Mouse (Mus musculus): ENCODE measurements around the gene Arnt.

The Arnt gene

GRCm38 (mm10) chr3:95456367-95456766 is 22.2 kb downstream of the Arnt start:
- no peak for DNase-seq (ENCODE audit: low read depth, low spot score)

DNA sequence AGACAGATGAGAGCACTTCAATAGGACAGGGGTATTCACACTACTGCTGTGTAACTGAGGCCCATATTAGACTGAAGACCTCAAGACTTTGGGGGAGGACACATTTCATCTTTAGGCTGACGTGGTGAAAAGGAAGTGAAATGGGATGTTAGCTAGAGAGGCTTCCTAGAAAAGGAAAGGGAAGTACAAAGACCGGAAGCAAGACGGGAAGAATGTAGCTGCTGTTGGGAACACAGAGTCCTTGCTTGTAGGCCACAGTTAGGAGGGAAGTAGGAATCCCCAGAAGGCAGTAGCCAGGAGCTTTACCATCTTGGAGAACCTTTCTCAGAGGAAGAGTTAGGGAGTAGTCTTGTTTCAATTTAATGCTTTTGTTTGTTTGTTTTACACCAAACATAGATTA is 23.6 kb downstream of the Arnt start:
- no peak for DNase-seq (ENCODE audit: low read depth, low spot score)

DNA sequence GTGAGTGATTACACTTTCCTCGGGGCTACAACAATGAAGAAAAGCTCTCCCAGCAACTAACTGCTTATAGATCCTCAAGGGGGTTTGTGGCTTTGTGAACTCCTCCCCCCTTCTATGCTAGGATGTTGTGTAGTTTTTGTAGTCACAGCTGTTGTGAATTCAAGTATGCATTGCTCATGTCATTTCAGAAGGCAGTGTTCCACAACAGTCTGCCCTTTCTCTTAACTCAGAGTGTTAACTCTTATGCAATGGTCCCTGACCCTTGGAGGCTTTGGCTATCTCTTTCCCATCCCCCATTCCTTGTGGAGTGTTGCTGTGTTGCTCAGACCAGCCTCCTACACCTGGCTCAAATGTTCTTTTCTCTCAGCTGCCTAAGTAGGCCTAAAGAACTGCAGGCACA is 25.2 kb downstream of the Arnt start:
- no peak for DNase-seq (ENCODE audit: low read depth, low spot score)

DNA sequence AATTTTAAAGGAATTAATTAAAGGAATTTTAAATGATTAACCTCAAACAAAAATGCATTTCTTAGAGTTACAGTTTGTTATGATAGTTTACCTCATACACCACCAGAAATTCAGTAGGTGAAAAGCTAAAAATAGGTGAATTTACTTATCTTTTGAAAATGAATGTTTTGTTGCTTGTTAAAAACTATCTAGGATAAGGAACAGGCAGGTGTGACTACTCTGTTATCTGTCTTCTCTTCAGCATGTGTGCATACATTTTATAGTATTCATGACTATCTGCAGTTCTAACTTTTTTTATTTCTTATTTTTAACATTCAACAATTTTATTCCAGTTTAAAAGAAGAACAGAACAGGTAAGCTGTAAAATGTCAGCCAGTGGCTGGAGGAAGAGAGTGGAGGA is 29.7 kb downstream of the Arnt start:
- DNase-seq (ENCODE audit: low read depth, low spot score), result no peak

DNA sequence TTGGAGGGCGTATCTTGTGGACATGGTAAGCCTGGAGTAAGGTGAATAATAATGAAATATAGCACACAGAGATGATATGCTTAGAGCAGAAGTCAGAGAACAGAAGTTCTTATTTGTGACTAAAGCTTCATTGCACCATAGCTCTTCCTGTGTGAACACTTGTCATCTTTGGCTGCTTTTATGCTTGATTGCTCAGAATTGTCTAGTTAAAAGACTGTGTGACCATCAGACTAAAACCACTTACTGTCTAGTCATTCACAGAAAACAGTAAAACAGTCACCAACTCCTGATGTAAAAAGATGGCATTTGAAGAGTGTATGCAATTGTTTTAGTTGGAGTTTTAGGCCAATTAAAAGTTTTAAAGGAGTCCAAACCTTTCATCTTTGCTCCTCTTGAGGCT is 44.8 kb downstream of the Arnt start:
- DNase-seq (ENCODE audit: low read depth, low spot score), result no peak

DNA sequence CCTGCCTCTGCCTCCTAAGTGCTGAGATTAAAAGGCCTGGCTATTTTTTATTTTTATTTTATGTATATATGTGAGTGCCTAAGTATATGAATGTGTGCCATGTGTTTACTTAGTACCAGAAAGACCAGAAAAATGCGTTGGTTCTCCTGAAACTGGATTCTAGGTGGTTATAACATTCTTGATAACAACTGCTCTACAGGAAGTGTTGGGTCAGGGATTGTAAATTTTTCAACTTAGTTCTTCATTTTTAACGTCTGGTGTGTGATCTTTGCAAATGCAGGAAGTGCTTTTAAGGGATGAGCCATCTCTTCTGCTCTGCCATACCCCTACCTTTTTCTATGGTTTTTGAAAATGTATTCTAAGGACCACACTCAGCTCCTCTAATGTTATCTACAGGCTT is 52.2 kb downstream of the Arnt start:
- DNase-seq (ENCODE audit: low read depth, low spot score), result no peak

DNA sequence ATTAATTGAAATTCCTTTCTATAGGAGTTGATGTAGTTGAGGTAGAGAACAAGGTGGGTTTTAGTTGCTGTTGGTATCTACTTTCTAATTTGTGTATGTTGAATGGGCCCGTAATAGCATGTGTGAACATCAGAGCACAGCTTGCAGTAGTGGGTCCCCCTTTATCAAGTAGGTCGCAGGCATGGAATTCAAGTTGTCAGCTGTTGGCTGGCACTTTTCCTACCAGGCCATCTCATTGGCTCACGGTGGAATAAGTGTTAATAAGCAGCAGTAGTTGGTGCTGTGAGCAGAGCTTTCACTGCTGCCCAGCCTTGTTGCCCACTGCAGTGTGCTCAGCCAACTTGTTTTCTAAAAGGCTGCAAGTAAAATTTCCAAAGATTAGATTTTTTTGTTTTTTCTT is 54.5 kb downstream of the Arnt start:
- no peak for DNase-seq (ENCODE audit: low read depth, low spot score)

GRCm38 (mm10) chr3:95490238-95490637 is 56.0 kb downstream of the Arnt start:
- DNase-seq (ENCODE audit: low read depth, low spot score), result no peak

- DNase-seq (ENCODE audit: low read depth, low spot score), result peak; percentile 68
Observed at GRCm38 (mm10) chr3:95494342-95494741, 60.2 kb downstream of the Arnt start.

DNA sequence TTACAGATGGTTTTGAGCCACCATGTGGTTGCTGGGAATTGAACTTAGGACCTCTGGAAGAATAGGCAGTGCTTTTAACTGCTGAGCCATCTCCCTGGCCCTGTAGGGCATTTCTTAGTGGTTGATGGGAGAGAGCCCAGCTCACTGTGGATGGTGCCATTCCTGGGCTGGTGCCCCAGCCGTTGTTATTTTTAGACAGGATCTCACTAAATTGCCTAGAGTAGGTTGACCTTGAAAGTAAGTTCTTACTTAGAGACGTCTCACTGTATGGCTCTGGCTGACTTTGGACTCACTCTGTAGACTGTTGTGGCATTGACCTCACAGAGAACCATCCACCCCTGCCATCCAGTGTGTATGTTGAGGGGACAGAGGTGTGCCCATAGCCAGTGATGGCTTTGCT is 64.0 kb downstream of the Arnt start:
- no peak for DNase-seq (ENCODE audit: low read depth, low spot score)

- DNase-seq (ENCODE audit: low read depth, low spot score), result peak; percentile 40
Observed at GRCm38 (mm10) chr3:95499024-95499423, 64.8 kb downstream of the Arnt start, which contains the start of gene Ctsk. Gene Ctsk, plus strand, starts transcription at chr3:95499256.

GRCm38 (mm10) chr3:95499496-95500140 is 65.4 kb downstream of the Arnt start:
- peak; percentile 62 for DNase-seq (ENCODE audit: low read depth, low spot score)

DNA sequence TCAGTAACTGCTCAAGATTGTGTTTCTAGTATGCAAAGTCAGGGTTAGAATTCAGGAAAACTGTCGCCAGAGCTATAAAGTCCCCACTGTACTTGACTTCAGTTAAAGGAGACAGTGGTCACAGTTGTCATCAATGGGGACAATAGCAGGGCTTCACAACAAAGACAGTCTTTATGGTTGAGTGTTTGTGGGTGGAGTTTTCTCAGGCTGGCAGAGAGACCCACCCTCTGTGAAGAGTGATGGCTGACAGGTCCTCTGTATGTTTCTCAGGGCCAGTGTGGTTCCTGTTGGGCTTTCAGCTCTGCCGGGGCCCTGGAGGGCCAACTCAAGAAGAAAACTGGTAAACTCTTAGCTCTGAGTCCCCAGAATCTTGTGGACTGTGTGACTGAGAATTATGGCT is 68.1 kb downstream of the Arnt start:
- peak; percentile 77 for DNase-seq (ENCODE audit: low read depth, low spot score)

- peak; percentile 89 for DNase-seq (ENCODE audit: low read depth, low spot score)
Observed at GRCm38 (mm10) chr3:95509348-95509747, 75.2 kb downstream of the Arnt start.

- no peak for DNase-seq (ENCODE audit: low read depth, low spot score)
Observed at GRCm38 (mm10) chr3:95511611-95512180, 77.5 kb downstream of the Arnt start.

- no peak for DNase-seq (ENCODE audit: low read depth, low spot score)
Observed at GRCm38 (mm10) chr3:95516614-95517041, 82.4 kb downstream of the Arnt start.

- peak; percentile 91 for DNase-seq (ENCODE audit: low read depth, low spot score)
Observed at GRCm38 (mm10) chr3:95517493-95517898, 83.3 kb downstream of the Arnt start.

DNA sequence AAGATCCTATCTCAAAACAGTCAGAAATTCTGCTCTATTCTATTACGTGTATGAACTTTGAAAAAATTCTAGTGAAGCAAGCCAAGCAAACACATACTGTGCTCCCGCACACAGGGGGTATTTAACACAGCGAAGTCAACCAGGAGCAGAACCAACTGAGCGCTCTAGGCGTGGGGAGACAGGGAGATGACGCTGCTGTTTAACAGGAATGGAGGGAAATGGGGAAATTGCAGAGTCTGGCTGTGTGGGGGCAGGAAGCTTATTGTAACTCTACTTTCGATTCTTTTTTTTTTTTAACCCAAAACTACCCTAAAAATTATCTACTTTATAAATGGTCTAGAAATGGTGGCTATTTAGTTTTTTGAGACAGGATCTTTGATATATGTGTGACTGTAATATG is 84.7 kb downstream of the Arnt start:
- no peak for DNase-seq (ENCODE audit: low read depth, low spot score)

DNA sequence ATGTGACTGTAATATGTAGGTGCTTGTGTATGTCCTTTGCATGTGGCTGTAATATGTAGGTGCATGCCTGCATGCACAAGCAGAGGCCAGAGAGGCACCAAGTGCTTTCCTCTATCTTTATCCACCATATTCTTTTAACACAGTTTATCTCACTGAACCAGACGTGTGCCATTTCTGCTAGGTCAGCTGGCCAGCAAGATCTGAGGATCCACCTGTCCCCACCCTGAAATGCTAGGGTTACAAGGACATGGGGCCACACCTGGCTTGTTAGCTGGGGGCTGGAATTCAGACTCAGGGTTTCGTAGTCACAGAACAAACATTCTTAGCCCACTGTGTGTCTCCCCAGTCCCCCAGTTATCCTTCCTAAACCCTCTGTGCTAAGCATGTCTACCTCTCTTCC is 85.1 kb downstream of the Arnt start:
- no peak for DNase-seq (ENCODE audit: low read depth, low spot score)

GRCm38 (mm10) chr3:95520100-95520499 is 85.9 kb downstream of the Arnt start:
- DNase-seq (ENCODE audit: low read depth, low spot score), result no peak

DNA sequence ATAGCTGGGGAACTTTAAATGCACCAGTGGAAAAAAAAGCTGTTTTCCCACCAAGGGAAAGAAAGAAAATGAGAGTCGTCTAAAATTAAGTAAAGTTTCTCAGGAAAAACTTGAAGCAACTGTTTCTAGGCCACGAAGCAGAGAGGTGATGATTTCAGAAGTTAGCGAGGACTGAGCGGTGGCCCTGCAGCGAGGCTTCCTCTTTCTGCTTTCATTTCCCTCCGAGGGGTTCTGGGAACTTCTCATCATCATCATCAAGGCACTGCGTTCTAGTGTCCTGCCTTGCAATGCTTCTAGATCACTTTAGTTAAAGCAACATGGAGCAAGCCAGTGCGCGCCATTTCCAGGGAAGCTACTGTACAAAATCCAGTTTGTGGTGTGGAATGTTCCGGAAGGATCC is 87.0 kb downstream of the Arnt start:
- peak; percentile 25 for DNase-seq (ENCODE audit: low read depth, low spot score)

DNA sequence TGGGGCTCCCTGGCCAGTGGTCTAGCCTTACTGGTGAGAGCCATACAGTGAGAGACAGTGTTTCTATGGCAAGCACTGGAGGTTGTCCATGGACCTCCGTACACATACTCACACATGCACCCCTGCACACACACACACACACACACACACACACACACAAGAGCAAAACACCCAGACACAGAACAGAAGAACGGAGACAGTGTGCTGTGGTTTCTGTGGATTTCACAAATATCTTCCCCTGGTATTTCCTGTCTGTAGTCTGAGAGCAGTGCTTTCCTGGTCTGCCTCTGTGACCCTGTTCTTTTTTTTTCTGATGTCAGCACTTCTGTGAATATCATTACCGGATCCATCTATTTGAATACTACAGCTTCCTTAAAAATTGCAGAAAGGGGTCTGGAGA is 89.5 kb downstream of the Arnt start:
- peak; percentile 17 for DNase-seq (ENCODE audit: low read depth, low spot score)

- DNase-seq (ENCODE audit: low read depth, low spot score), result no peak
Observed at GRCm38 (mm10) chr3:95524673-95525072, 90.5 kb downstream of the Arnt start.

- DNase-seq (ENCODE audit: low read depth, low spot score), result no peak
Observed at GRCm38 (mm10) chr3:95526111-95526510, 91.9 kb downstream of the Arnt start.

Measured in brain, adult 2 months (tissue).